Mouse (Mus musculus): ENCODE measurements around the gene Sh3bp5l.

Sh3bp5l gene

GRCm38 (mm10) chr11:58377686-58378085 lies 47.2 kb downstream of the Sh3bp5l start:
- DNase-seq (ENCODE audit: low read depth, low spot score) = no peak

GRCm38 (mm10) chr11:58378763-58379278 lies 48.3 kb downstream of the Sh3bp5l start, which contains the start of gene Lypd8:
TSS of gene Lypd8 (plus strand) at chr11:58379043.
- DNase-seq (ENCODE audit: low read depth, low spot score) = no peak

GRCm38 (mm10) chr11:58379516-58379915 lies 49.0 kb downstream of the Sh3bp5l start:
- DNase-seq (ENCODE audit: low read depth, low spot score) = no peak

GRCm38 (mm10) chr11:58382471-58382870 lies 51.9 kb downstream of the Sh3bp5l start:
- DNase-seq (ENCODE audit: low read depth, low spot score) = no peak

Measured in mesoderm, embryonic 11.5 days (tissue).